Mouse (Mus musculus) ovary, postnatal 14 days (tissue): ENCODE results near the gene Ly6g6c.

Experiments
- DNase-seq: peaks from one replicate; pipeline ENCODE4 v3.0.0; 2022; ENCODE audit warnings: low spot score

Gene Ly6g6c

DNA sequence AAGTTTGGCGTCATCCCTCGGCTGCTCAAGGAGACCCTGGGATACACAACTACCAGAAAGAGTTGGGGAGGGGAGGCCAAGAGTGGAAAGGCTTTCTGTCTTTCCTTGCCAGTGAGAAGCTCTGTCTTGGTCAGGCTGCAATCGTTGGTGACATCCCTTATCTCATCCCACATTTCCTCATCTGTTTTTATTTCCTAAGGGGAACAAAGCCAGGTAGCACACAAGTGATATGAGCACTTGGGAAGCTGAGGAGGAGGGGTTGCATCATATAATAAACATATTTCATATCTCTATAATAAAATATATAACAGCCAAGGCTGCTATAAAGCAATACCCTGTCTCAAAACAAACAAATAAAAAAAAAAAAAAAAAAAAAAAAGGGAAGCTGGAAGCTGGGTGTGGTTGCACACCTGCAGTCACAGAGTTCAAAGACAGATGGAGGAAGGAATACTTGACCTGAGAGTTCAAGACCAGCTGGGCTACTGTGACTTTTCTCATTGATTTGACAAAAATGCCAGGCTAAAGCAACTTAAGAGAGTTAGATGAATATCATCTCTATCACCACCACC lies 18.8 kb downstream of the Ly6g6c start:
- no peak for DNase-seq

DNA sequence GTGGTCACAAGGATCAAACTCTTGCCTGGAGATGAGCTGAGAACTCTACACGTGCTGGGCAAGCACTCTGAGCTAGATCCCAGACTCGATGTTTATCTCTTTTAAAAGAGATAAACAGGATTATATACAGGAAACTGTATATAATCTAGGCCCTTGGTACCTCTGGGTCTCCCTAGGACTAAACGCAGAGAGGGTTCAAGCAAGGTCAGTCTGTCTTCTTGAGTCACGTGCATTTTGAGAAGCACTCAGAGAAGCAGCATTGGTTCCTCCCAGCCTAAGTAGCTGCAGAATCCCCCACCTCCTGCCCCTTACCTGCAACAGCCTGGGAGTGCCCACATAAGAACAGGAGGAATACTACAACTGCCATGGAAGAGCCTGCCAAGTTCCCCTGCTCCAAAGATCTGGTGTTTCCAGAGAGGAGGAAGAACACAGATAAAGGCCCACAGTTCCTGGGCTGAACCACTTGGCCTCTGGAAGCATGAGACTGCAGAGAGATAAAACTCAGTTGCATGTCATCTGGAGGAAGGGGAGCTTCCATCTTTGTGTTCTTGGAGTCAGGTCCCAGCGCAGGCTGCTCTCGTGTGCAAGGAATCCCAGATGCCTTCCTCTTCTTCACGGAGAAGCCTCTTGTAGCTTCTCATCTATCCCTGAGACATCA lies 20.1 kb downstream of the Ly6g6c start, which contains the start of gene Ly6g6f:
Gene Ly6g6f, minus strand, starts transcription at position 403 of the 658 bp plus-strand sequence.
- no peak for DNase-seq

DNA sequence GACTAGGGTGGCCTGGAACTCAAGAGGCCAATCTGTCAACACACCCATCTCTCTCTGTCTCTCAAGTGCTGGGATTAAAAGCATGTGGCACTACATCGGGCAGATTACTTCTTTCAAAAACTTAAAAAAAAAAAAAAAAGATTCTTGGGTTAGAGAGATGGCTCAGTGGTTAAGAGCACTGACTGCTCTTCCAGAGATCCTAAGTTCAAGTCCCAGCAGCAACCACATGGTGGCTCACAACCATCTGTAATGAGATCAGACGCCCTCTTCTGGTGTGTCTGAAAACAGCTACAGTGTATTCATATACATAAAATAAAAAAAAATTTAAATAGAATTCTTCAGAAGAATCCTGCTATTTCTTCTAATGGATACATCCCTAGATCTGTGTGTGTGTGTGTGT lies 23.0 kb downstream of the Ly6g6c start:
- DNase-seq, result no peak

DNA sequence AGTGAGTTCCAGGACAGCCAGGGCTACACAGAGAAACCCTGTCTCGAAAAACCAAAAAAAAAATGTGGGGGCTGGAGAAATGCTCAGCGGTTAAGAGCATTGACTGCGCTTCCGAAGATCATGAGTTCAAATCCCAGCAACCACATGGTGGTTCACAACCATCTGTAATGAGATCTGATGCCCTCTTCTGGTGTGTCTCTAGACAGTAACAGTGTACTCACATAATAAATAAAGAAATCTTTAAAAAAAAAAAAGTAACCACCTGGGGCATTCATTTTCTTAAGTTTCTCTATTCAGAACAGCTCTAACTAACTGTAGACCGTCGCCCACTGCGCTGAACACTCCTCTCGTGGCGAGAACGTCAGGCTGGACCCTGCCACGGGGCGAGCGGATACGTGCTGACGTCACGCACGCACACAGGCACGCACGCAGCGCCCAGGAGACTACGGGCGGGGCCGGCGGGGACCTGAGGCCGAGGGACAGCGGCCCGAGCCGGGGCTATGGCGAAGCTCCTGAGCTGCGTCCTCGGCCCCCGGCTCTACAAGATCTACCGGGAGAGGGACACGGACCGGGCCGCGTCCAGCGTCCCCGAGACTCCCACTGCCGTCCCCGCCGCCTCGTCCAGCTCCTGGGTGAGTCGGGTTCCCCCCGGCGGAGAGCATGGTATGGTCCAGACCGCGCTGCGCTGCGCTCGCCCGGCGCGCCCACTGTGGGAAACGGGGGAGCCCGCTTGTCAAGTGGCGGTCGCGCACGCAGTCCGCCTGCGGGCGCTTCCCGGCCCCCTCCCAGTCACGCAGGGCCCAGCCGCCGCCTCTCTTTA lies 23.8 kb downstream of the Ly6g6c start, which contains the start of gene Abhd16a:
Gene Abhd16a, plus strand, starts transcription at position 439 of the 820 bp plus-strand sequence.
- DNase-seq, result peak; percentile 86

DNA sequence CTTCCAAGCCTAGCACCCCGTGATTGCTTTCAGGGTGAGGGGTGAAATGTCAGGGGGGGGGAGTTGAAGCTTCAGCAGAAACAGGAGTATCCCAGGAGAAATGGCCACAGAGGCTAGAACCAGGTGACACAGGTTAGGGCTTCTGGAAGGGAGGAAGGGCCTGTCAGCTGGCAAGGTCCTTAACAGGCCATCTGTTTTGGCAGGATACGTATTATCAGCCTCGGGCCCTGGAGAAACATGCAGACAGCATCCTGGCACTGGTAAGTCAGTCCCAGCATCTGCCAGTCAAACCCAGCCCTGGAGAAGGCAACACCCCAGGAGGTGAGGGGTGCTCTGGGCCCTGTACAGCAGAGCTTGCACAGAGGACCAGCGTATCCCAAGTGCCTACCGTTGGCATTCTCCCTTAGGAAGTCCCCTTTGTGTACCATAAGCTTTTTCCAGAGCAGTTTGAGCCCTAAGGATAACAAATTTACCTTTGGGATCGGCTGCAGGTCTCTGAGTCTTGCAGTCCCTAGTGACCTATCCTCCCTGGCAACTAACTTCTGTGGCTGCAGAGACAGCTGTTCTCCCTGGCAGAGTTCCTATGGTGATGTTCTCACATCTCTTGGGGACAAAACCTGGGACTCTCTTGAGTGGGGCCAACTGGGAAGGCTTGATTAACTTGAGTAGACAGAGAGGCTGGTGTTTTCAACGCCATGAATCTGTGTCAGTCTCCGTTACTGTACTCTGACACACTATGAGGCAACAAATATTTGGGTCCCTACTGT lies 25.2 kb downstream of the Ly6g6c start:
- DNase-seq, result no peak

DNA sequence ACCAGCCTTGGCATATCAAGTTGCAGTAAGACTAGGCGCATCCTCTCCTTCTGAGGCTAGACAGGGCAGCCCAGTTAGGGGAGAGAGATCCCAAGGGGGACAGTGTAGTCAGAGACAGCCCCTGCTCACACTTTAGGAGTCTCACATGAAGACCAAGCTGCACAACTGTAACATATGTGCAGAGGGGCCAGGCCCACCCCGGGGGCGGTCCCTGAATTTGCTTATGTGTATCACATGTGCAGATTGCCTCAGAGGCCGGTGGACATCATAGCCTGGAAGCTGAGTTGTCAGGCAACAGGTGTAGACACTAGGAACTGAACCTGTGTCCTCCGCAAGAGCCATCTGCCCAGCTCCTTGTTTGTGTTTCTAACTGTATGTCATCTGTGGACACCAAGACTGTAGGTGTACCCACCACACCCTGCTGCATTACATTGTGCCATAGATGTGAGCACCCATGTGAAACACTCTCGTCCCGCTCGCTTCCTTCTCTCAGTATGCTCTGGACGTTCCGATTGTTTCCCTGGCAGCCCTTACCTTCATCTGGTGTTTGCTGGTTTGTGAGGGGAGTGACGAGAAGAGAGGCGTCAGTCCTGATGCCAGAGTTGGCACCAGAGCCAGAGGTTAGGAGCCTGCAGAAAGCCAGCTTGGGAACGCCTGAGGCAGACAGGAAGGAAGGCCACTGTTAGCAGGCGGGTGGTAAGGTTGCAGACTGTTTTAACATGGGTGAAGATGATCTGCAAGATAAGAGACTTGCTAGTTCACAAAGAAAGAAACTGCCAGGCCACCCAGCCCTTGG lies 27.4 kb downstream of the Ly6g6c start:
- no peak for DNase-seq

DNA sequence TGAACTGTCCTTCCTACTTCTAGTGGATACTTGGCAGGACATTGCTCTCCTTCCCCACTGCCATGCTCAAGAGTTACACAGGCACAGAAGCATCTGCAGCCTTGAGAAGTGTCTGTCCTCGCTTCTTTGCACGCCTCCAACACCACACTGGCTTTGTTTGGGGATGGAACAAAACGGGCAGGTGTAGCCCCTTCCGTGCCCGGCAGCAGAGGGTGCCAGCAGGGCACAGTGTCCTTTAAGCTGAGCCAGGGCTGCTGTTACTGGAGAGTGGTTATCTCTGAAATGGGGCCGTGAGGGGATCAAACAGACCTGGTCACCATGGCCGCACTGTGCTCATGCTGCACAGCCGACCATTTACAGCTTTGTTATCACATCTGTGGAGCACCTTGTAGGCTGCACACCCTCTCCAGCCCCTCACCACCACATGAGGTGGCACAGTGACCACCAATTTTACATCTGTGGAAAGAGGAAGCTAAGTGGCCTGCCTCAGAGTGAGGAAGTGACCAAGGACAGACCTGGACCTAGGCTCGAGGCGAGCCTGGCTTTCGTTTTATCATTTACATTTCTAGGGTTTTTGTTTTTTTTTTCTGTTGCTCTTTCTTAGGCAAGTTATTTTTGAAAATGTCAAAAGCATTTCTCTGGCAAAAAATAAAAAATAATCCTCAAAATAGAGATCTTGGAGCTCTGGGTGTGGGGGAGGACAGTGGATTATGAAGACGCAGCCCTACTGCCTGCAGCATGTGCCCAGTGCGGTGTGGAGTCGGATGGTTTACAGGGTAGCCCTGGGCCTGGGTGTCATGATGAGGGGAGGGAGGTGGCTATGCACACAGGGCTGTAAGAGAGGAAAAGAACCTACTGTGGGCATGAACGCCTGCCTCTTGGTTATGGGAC lies 29.5 kb downstream of the Ly6g6c start:
- no peak for DNase-seq

DNA sequence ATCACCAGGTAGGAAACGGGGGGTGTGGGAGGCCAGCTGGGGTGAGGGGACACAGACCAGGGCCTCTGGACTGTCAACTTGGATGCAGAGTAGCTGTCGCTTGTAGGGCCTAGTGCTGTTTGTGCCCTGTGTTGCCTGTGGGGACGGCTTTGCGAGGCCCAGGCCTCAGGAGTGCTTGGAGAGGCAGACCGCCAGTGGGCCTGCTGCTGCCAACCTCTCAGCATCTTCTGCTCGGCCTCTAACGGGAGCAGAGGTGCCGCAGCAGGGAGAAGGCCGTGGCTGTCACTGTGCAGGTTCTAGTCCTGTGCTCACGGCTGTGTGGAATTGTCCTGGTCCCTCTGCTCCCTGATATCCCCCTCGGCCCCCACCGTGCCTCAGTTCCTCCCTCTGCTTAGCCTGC lies 31.4 kb downstream of the Ly6g6c start:
- no peak for DNase-seq

DNA sequence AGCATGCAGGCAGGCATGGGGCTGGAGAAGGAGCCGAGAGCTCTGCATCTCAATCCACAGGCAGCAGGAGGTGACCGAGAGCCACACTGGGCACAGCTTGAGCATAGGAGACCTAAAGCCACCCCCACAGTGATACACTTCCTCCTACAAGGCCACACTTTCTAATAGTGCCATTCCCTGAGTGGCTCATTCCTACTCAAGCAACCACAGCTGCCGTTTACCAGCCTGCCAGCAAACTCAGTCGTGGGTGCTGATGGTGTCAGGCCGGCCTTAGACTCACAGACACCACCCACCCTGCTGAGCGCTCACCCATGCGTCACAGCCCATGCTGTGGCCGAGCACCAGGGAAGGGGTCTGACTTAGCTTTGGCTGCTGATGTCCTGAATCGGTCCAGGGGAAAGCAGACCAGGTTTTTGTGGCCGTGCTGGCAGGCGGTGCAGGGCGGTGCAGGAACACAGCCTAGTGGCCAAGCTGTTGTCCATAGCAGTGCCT lies 32.0 kb downstream of the Ly6g6c start:
- DNase-seq, result no peak

DNA sequence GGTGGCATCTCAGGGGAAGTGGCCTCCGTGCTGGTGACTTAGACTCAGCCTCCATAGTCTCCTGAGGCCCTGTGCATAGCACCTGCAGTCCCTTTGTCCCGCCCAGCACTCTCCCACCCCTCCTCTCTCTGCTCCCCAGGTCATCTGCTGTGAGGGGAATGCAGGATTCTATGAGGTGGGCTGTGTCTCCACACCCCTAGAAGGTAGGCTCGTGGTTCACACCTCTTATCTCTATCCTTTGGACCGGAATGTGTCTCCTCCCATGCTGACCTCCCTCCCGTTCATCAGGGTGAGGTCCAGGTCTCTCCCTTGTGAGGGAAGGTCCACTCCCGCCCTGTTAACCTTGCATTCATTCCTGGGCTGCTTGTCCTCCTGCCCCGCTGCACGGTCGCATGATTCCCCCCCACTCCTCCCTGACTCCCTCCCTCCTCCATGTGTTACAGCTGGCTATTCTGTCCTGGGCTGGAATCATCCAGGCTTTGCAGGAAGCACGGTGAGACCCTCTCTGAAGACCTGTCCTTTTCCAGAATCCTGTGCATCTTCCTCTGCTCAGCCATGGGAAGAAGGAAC lies 35.1 kb downstream of the Ly6g6c start:
- no peak for DNase-seq

DNA sequence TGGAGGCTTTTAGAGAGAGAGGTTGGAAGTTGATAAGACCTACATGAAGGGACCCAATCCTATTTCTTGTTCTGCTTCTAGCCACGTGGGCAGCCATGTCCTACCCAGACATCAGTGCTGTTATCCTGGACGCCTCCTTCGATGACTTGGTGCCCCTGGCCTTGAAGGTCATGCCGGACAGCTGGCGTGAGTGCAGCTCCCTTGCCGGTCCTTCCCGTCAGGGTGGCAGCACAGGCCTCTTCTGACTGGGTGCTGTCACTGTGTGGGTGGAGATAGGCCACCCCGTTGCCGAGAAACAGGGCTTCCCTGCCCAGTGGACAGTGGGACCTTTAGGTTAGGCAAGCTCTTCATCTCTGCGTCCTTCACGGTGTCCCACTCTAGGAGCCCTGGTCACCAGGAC lies 36.0 kb downstream of the Ly6g6c start:
- no peak for DNase-seq

DNA sequence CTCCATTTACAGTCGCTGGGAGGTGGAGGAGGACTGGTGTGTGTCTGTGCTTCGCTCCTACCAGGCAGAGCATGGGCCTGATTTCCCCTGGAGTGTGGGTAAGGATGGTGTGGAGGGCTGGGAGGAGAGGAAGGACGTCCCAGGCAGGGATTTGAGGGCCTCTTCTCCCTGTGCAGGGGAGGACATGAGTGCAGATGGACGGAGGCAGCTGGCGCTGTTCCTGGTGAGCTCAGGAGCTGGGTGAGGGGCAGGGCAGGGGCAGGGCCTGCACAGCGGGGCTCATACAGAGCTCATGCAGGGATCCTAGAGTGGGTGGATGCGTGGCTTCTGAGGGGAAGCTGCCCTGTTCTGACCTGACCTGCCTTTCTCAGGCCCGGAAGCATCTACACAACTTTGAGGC lies 37.1 kb downstream of the Ly6g6c start:
- DNase-seq, result no peak

DNA sequence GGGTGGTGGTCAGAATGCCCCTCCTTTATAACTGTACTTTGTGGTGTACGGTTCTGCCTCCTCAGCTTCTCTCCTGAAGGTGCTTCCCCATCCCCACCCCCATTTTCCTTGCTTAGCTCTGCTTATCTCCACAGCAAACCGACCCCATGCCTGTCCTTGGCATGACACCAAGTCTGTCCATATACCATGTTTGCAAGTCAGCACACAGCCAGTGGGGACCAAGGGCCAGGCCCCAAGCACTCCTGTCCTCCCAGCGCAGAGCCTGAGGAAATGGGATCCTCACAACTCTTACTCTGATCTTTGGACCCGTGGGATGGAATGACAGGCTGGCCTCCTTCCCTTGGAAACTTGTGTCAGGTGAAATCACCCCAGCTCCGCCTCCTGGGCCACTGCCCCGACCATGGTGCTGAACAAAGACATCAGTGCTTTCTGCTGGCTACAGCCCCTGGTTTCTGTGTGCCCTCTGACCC lies 38.1 kb downstream of the Ly6g6c start:
- DNase-seq, result no peak

DNA sequence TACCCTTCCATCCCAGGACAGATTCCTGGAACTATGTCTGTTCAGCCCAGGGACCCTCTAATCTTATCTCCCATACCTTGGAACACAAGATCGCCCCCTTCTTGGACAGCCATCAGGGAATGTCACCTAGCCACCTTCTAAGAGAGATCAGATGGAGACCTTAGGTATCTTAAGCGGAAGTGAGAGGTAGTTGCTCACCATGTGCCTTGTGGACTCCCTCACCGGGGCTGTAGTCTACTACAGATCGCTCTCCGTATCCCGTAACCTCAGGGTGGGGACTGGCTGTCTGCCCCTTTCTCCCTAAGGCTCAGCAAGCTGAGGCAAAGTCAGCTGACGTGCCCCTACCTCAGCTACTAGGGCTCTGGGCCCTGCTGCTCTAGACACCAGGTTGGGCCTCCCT lies 38.9 kb downstream of the Ly6g6c start:
- DNase-seq, result no peak

DNA sequence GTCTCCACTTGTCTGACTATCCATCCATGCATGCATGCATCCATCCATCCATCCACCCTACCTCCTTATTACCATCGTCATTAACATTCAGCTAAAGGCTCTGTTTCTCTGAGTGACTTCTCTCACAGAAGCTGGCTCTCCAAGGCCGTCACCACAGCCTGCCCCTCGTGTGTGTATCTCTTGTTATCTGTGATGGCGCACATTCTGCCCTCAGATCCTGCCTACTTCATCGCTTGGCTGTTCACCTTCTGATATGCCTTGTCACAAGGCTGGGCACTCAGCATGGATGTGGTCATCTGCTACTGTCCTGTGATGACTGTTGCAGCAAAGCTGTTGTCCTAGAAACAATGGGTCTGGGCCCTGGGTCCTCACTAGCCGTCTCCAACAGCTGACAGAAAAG lies 39.6 kb downstream of the Ly6g6c start:
- no peak for DNase-seq

DNA sequence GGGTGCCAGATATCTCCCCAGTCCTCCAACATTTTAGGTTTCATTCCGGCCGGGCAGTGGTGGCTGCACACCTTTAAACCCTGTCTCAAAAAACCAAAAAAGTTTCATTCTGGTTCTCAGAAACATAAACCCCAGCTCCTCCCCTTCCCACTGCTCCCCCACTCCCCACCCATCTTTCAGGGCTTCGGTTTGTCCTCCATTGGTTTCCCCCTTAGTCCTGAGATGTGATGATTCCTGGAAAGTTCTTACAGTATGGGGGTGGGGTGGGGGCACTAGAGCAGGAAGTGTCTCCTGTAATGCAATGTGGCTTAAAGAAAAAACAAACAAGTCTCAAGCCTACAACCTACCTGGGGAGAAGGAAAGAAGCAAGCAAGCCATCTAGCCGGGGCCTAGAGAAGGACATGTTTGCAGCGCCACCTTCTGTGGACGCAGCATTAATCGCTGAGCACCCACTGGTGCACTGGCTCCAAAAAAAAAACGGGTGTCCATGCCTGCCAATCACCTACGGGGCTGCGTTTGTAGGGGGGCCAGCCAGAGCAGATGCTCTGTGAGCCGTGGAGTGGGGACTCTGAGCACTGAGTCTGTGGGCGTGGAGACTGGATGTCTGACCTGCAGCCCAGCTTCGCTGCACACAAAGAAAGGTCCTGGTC lies 40.7 kb downstream of the Ly6g6c start:
- no peak for DNase-seq

DNA sequence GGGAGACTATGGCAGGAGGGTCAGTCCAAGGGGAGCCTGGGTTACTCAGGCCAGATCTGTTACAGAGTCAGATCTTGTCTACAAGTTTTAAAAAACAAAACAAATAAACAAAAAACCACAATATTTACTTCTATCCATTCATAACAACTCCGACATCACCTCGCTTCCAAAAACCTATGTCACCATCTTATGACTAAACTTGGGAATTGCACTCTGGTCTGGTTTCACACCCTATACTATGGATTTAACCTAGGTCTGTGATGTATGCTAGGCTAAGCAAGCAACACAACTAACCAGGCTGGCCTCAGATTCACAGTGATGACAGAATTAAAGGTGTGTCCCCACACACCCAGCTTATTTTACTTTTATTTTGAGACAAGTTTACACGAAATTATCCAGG lies 41.3 kb downstream of the Ly6g6c start:
- DNase-seq, result no peak

DNA sequence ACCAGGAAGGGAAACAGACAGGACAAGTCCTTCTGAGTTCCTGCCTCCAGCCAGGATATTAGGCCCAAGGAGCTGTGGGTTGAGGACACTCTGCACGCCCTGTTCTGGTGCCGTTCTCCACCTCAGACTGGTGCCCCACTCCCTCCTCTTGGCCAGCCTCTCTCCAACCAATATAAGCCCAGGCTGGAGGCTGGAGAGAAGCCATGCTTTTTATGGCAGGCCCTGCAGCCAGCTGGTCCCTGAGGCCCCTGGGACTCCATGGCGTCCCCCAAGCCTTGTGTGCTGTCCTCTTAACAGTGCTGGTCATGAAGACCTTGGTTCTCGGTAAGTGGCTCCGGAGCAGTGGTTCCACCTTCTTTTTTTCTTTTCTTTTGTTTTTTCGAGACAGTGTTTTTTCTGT lies 42.9 kb downstream of the Ly6g6c start, which contains the start of gene Ly6g5c:
Gene Ly6g5c, plus strand, starts transcription at position 183 of the 400 bp plus-strand sequence.
- no peak for DNase-seq

DNA sequence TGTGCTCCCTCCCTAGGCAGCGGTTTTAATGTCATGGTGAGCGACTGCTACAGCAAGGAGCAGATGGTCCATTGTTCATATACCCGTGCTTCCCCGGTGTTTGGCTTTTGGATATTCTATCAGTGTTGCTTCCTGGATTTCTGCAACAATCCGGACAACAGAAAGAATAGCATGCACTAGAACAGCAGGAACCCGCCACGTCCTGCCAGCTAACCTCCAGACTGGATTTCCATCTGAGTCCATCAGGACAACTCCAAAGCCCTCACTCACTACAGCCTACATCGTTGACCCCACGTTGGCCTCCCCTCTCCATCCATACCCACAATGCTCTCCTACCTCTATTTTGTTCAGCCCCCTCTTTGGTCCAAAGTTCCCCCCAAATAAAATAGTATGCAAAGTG lies 46.6 kb downstream of the Ly6g6c start:
- no peak for DNase-seq
